9 mouse cellular contexts compared by ENCODE assay signal in genomic region chr8:105634771-105635458, GRCm38 (mm10). TPM values are rescaled to one million over a fixed set of nuclear protein-coding genes. Genes with fewer than 3 reads are reported as not detected.
A peak's percentile ranks its signal among the peaks of the same experiment; 100 is the strongest.
DNase-seq lines count a peak whose midpoint lies in the region; ATAC-seq and TF ChIP-seq lines count a peak whose summit lies in the region.
"Had no signal": no experiment of that assay in that cellular context is flagged by ENCODE, and none has a peak within 500 bp of the region (broad histone marks: within the 10 kb centered on the region; RNA-seq: fewer than 3 reads in every experiment).

No protein-coding gene starts in this region.

- peak overlapping the region; percentile 67; the same call in 1 of the 2 replicates for H3K9ac ChIP-seq in heart, embryonic 15.5 days
- H3K9ac ChIP-seq in hindbrain, embryonic 15.5 days = no peak overlapping the region
- no peak overlapping the region for H3K9ac ChIP-seq in midbrain, embryonic 15.5 days

- TF ChIP-seq CTCF in G1E (IDR thresholded peaks at IDR 0.05; ENCODE audit: low read depth, low read length) = no peak

- no peak overlapping the region for H3K27ac ChIP-seq in heart, embryonic 15.5 days
- H3K27ac ChIP-seq in hindbrain, embryonic 15.5 days (replicated peaks) = no peak overlapping the region
- no peak overlapping the region for H3K27ac ChIP-seq in midbrain, embryonic 15.5 days

- no peak for ATAC-seq in heart, embryonic 15.5 days (replicated peaks; ENCODE audit: insufficient number of reproducible peaks, insufficient read depth, low FRiP score, low read depth)
- no peak for ATAC-seq in G1E (ENCODE audit: extremely low read depth, insufficient number of reproducible peaks, low FRiP score, poor library complexity, severe bottlenecking)
- no peak for ATAC-seq in hindbrain, embryonic 15.5 days (ENCODE audit: low FRiP score, low read depth)
- ATAC-seq in midbrain, embryonic 15.5 days (replicated peaks) = no peak
- ATAC-seq: lung, postnatal 0 days had no signal

- H3K9me3 ChIP-seq in heart, embryonic 15.5 days (replicated peaks) = no peaks in the 10 kb centered on the region
- H3K9me3 ChIP-seq in G1E (replicated peaks) = no peaks in the 10 kb centered on the region
- no peaks in the 10 kb centered on the region for H3K9me3 ChIP-seq in hindbrain, embryonic 15.5 days
- no peaks in the 10 kb centered on the region for H3K9me3 ChIP-seq in midbrain, embryonic 15.5 days

- H3K4me1 ChIP-seq in heart, embryonic 15.5 days (replicated peaks) = peaks cover 22% of the 10 kb centered on the region
- H3K4me1 ChIP-seq in G1E (ENCODE audit: insufficient read depth, low read depth, low read length) = peaks cover 39% of the 10 kb centered on the region
- peaks cover 33% of the 10 kb centered on the region for H3K4me1 ChIP-seq in hindbrain, embryonic 15.5 days (replicated peaks)
- peaks cover 31% of the 10 kb centered on the region for H3K4me1 ChIP-seq in midbrain, embryonic 15.5 days

- 82% methylated on average over 2 of the region's 2 CpGs for WGBS in heart, embryonic 15.5 days
- WGBS in hindbrain, embryonic 15.5 days = 94% methylated on average over 2 of the region's 2 CpGs
- 87% methylated on average over 2 of the region's 2 CpGs for WGBS in midbrain, embryonic 15.5 days

- H3K4me3 ChIP-seq in heart, embryonic 15.5 days = peak overlapping the region; percentile 97
- H3K4me3 ChIP-seq in G1E (ENCODE audit: low read depth, low read length) = peak overlapping the region; percentile 90
- H3K4me3 ChIP-seq in hindbrain, embryonic 15.5 days = peak overlapping the region; percentile 97
- H3K4me3 ChIP-seq in midbrain, embryonic 15.5 days = 0 out of 2 replicates have a peak overlapping the region, but pooled peaks have one; percentile 85

- no peaks in the 10 kb centered on the region for H3K36me3 ChIP-seq in heart, embryonic 15.5 days
- H3K36me3 ChIP-seq in G1E (replicated peaks) = peaks cover 36% of the 10 kb centered on the region
- H3K36me3 ChIP-seq in hindbrain, embryonic 15.5 days = no peaks in the 10 kb centered on the region
- no peaks in the 10 kb centered on the region for H3K36me3 ChIP-seq in midbrain, embryonic 15.5 days (replicated peaks)

- no peaks in the 10 kb centered on the region for H3K27me3 ChIP-seq in heart, embryonic 15.5 days
- H3K27me3 ChIP-seq in G1E (ENCODE audit: insufficient read depth, low read length) = no peaks in the 10 kb centered on the region
- no peaks in the 10 kb centered on the region for H3K27me3 ChIP-seq in hindbrain, embryonic 15.5 days
- H3K27me3 ChIP-seq in midbrain, embryonic 15.5 days (replicated peaks) = no peaks in the 10 kb centered on the region

- peak overlapping the region; percentile 83 for H3K4me2 ChIP-seq in heart, embryonic 15.5 days
- H3K4me2 ChIP-seq in hindbrain, embryonic 15.5 days = peak overlapping the region; percentile 87
- H3K4me2 ChIP-seq in midbrain, embryonic 15.5 days = peak overlapping the region; percentile 88

- no peak for DNase-seq in heart, postnatal 10 days
- no peak for DNase-seq in G1E (ENCODE audit: low spot score)
- DNase-seq in cerebellum, postnatal 10 days = no peak
- DNase-seq in left cerebral cortex, postnatal 10 days (ENCODE audit: extremely low spot score in 1 of 2, low spot score in 2 of 2) = no peak
- no peak for DNase-seq in frontal cortex, adult 2 months (ENCODE audit: extremely low spot score in 1 of 2, low spot score in 1 of 2)

- intact Hi-C loops in heart, postnatal 10 days (cut with DNase I) = loop anchor here (5.0 kb wide), 1 partner anchor 42 kb away; no protein-coding TSS in a partner anchor
- intact Hi-C loops in left cerebral cortex, postnatal 10 days (cut with DNase I) = loop anchor here (5.0 kb wide), 1 partner anchor 62 kb away; no protein-coding TSS in a partner anchor

RNA-seq across cellular contexts. Expression of gene Ctcf, which starts 1.5 kb away (rescaled TPM):
- 64.5 and 77.1 TPM in 2 replicates for polyA plus RNA-seq in heart, embryonic 15.5 days (2015; fragmentation: Nextera tagmentation; extraction: Ambion mirVana)
- total RNA-seq in heart, postnatal 10 days (2021) = 10 to 100 TPM; 46.6 to 56.6 TPM
- 97.8 and 133 TPM in 2 replicates for total RNA-seq in G1E (2014; fragmentation: Nextera tagmentation)
- 62.3 and 78.9 TPM in 2 replicates for total RNA-seq in G1E (2017)
- polyA plus RNA-seq in G1E (2012) = 155 and 190 TPM in 2 replicates
- 100 and 101 TPM in 2 replicates for polyA plus RNA-seq in hindbrain, embryonic 15.5 days (2015; fragmentation: Nextera tagmentation; extraction: Ambion mirVana)
- 108 and 129 TPM in 2 replicates for polyA plus RNA-seq in midbrain, embryonic 15.5 days (2015; fragmentation: Nextera tagmentation; extraction: Ambion mirVana)
- 10 to 100 TPM; 54.3 to 55.9 TPM for total RNA-seq in left cerebral cortex, postnatal 10 days (2021)
- polyA plus RNA-seq in frontal cortex, adult 2 months (2012; rRNA removed) = 34.9 and 37.1 TPM in 2 replicates

RNA-seq across cellular contexts. Expression of gene Agrp, which starts 2.3 kb away (rescaled TPM):
- polyA plus RNA-seq in heart, embryonic 15.5 days (2015; fragmentation: Nextera tagmentation; extraction: Ambion mirVana) = 0.24 and 0.29 TPM in 2 replicates
- total RNA-seq in heart, postnatal 10 days (2021) = not detected
- total RNA-seq in G1E (2014; fragmentation: Nextera tagmentation) (not detected in 2 replicates), G1E (2017) (not detected in 2 replicates)
- polyA plus RNA-seq in G1E (2012) = 0.10 TPM in 1 of 2 replicates, not detected in the other
- polyA plus RNA-seq in hindbrain, embryonic 15.5 days (2015; fragmentation: Nextera tagmentation; extraction: Ambion mirVana) = 0.56 and 0.80 TPM in 2 replicates
- 1.0 and 1.1 TPM in 2 replicates for polyA plus RNA-seq in midbrain, embryonic 15.5 days (2015; fragmentation: Nextera tagmentation; extraction: Ambion mirVana)
- total RNA-seq in left cerebral cortex, postnatal 10 days (2021) = not detected
- polyA plus RNA-seq in frontal cortex, adult 2 months (2012; rRNA removed) = 0.25 and 0.36 TPM in 2 replicates

RNA-seq across cellular contexts. Expression of gene Ripor1, which starts 29.9 kb away (rescaled TPM):
- polyA plus RNA-seq in heart, embryonic 15.5 days (2015; fragmentation: Nextera tagmentation; extraction: Ambion mirVana) = 27.9 and 36.5 TPM in 2 replicates
- total RNA-seq in heart, postnatal 10 days (2021) = 10 to 100 TPM; 53.1 to 55.8 TPM
- 179 and 221 TPM in 2 replicates for total RNA-seq in G1E (2014; fragmentation: Nextera tagmentation)
- total RNA-seq in G1E (2017) = 8.0 and 11.0 TPM in 2 replicates
- polyA plus RNA-seq in G1E (2012) = 141 and 150 TPM in 2 replicates
- 35.2 and 39.3 TPM in 2 replicates for polyA plus RNA-seq in hindbrain, embryonic 15.5 days (2015; fragmentation: Nextera tagmentation; extraction: Ambion mirVana)
- 35.4 and 36.5 TPM in 2 replicates for polyA plus RNA-seq in midbrain, embryonic 15.5 days (2015; fragmentation: Nextera tagmentation; extraction: Ambion mirVana)
- 10 to 100 TPM; 74.5 to 76.2 TPM for total RNA-seq in left cerebral cortex, postnatal 10 days (2021)
- 52.0 and 52.1 TPM in 2 replicates for polyA plus RNA-seq in frontal cortex, adult 2 months (2012; rRNA removed)

RNA-seq across cellular contexts. Expression of gene Carmil2, which starts 51.2 kb away (rescaled TPM):
- polyA plus RNA-seq in heart, embryonic 15.5 days (2015; fragmentation: Nextera tagmentation; extraction: Ambion mirVana) = 0.26 and 2.4 TPM in 2 replicates
- under 1 TPM; 0.62 to 0.93 TPM for total RNA-seq in heart, postnatal 10 days (2021)
- total RNA-seq in G1E (2014; fragmentation: Nextera tagmentation) (2.4 TPM in 1 of 2 replicates, not detected in the other), G1E (2017) (0.22 and 0.35 TPM in 2 replicates)
- 0.59 and 0.89 TPM in 2 replicates for polyA plus RNA-seq in G1E (2012)
- polyA plus RNA-seq in hindbrain, embryonic 15.5 days (2015; fragmentation: Nextera tagmentation; extraction: Ambion mirVana) = 23.5 and 28.7 TPM in 2 replicates
- polyA plus RNA-seq in midbrain, embryonic 15.5 days (2015; fragmentation: Nextera tagmentation; extraction: Ambion mirVana) = 24.9 and 25.6 TPM in 2 replicates
- 10 to 100 TPM; 43.6 to 46.6 TPM for total RNA-seq in left cerebral cortex, postnatal 10 days (2021)
- 33.6 and 37.2 TPM in 2 replicates for polyA plus RNA-seq in frontal cortex, adult 2 months (2012; rRNA removed)
